In the genomic region with DNA sequence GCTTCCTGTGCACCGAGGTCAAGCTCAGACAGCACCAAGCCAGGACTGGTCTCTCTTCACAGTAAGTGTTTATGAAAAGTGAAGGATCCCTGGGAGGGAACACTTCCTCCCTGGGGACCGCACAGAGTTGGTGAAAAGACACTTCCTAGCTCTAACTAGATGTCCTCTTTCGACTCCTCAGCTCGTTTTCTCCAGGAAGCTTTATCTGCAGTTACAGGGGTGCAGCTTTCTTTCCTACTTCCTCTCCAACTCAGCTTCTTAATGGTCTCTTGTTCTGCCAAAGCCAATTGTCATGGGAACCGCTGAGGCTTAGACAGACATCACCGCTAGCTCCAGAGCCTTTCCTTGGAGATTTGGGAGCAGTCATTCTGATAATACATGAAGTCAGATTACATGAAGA, we compare ENCODE assay signal across 15 mouse cellular contexts. TPM values are rescaled to one million over a fixed set of nuclear protein-coding genes. Genes with fewer than 3 reads are reported as not detected.
DNase-seq lines count a peak whose midpoint lies in the region; ATAC-seq lines count a peak whose summit lies in the region.
"Had no signal": no experiment of that assay in that cellular context is flagged by ENCODE, and none has a peak within 500 bp of the region (broad histone marks: within the 10 kb centered on the region; RNA-seq: fewer than 3 reads in every experiment).

No protein-coding gene starts in this region.

- no peak for DNase-seq in frontal cortex, postnatal 25 days (ENCODE audit: low spot score in 2 of 2)
- peak; percentile 39 for DNase-seq in skeletal muscle tissue, adult 2 months (ENCODE audit: low read depth, low spot score)
- DNase-seq in forebrain, embryonic 14.5 days (ENCODE audit: low spot score) = no peak
- DNase-seq in ovary, postnatal 10 days (ENCODE audit: low spot score) = no peak
- DNase-seq: cerebellum, adult 8-10 months; kidney, adult 9 months; liver, postnatal 0 days; thymus, postnatal 14 days had no signal

- no peaks in the 10 kb centered on the region for H3K9me3 ChIP-seq in megakaryocyte, embryonic 14.5 days
- no peaks in the 10 kb centered on the region for H3K9me3 ChIP-seq in heart, embryonic 15.5 days (replicated peaks)
- H3K9me3 ChIP-seq in forebrain, embryonic 14.5 days (replicated peaks; ENCODE audit: control insufficient read depth, low read length) = no peaks in the 10 kb centered on the region
- H3K9me3 ChIP-seq: forebrain, embryonic 12.5 days; limb, embryonic 15.5 days had no signal

- no peak overlapping the region for H3K9ac ChIP-seq in heart, embryonic 15.5 days
- no peak overlapping the region for H3K9ac ChIP-seq in forebrain, embryonic 14.5 days (ENCODE audit: low read length)
- H3K9ac ChIP-seq: forebrain, embryonic 12.5 days; limb, embryonic 15.5 days; liver, postnatal 0 days had no signal

- peaks cover 44% of the 10 kb centered on the region for H3K4me1 ChIP-seq in megakaryocyte, embryonic 14.5 days
- peaks cover 7% of the 10 kb centered on the region; the same call in 1 of the 2 replicates for H3K4me1 ChIP-seq in heart, embryonic 15.5 days (replicated peaks)
- H3K4me1 ChIP-seq in forebrain, embryonic 14.5 days (ENCODE audit: control insufficient read depth, insufficient read depth, low read length) = no peaks in the 10 kb centered on the region
- H3K4me1 ChIP-seq: forebrain, embryonic 12.5 days; limb, embryonic 15.5 days had no signal

- whole genome bisulfite sequencing in heart, embryonic 15.5 days = 38% methylated on average over 6 of the region's 6 CpGs
- 69% methylated on average over 6 of the region's 6 CpGs for WGBS in forebrain, embryonic 14.5 days

- peak overlapping the region; percentile 1 for H3K4me3 ChIP-seq in megakaryocyte, embryonic 14.5 days (replicated peaks)
- H3K4me3 ChIP-seq in heart, embryonic 15.5 days = no peak overlapping the region
- H3K4me3 ChIP-seq in forebrain, embryonic 14.5 days (ENCODE audit: low read depth, low read length) = no peak overlapping the region
- H3K4me3 ChIP-seq: forebrain, embryonic 12.5 days; limb, embryonic 15.5 days; myocyte had no signal

- no peaks in the 10 kb centered on the region for H3K36me3 ChIP-seq in megakaryocyte, embryonic 14.5 days (replicated peaks; ENCODE audit: low read length)
- no peaks in the 10 kb centered on the region for H3K36me3 ChIP-seq in heart, embryonic 15.5 days
- no peaks in the 10 kb centered on the region for H3K36me3 ChIP-seq in forebrain, embryonic 14.5 days (ENCODE audit: control insufficient read depth, insufficient read depth, low read length)
- H3K36me3 ChIP-seq: forebrain, embryonic 12.5 days; limb, embryonic 15.5 days had no signal

- H3K27ac ChIP-seq in heart, embryonic 15.5 days = no peak overlapping the region
- no peak overlapping the region for H3K27ac ChIP-seq in forebrain, embryonic 14.5 days (ENCODE audit: low read depth, low read length)
- H3K27ac ChIP-seq: forebrain, embryonic 12.5 days; limb, embryonic 15.5 days had no signal

- H3K4me2 ChIP-seq in heart, embryonic 15.5 days = no peak overlapping the region
- no peak overlapping the region for H3K4me2 ChIP-seq in forebrain, embryonic 14.5 days (ENCODE audit: low read length)
- H3K4me2 ChIP-seq: forebrain, embryonic 12.5 days; limb, embryonic 15.5 days had no signal

- peaks cover 23% of the 10 kb centered on the region for H3K27me3 ChIP-seq in megakaryocyte, embryonic 14.5 days (replicated peaks)
- H3K27me3 ChIP-seq in heart, embryonic 15.5 days = 0 out of 2 replicates have a peak, but pooled peaks cover 6% of the 10 kb centered on the region
- H3K27me3 ChIP-seq in forebrain, embryonic 14.5 days (replicated peaks; ENCODE audit: control insufficient read depth, insufficient read depth, low read length) = no peaks in the 10 kb centered on the region
- H3K27me3 ChIP-seq: limb, embryonic 15.5 days had no signal

- ATAC-seq in frontal cortex, adult (ENCODE audit: low TSS enrichment) = 0 out of 2 replicates have a peak, but pooled peaks have one; percentile 38
- no peak for ATAC-seq in megakaryocyte, adult 5-6 weeks (ENCODE audit: poor library complexity, severe bottlenecking)
- ATAC-seq in heart, embryonic 15.5 days (replicated peaks; ENCODE audit: insufficient number of reproducible peaks, insufficient read depth, low FRiP score, low read depth) = peak; percentile 50; the same call in 1 of the 2 replicates
- ATAC-seq in forebrain, embryonic 14.5 days = no peak
- ATAC-seq: liver, postnatal 0 days had no signal

RNA-seq across cellular contexts. Expression of gene Rbm15, which starts 53.0 kb away (rescaled TPM):
- 0.38 and 1.3 TPM in 2 replicates for polyA plus RNA-seq in megakaryocyte, embryonic 14.5 days (2012; ENCODE audit: insufficient read depth, low replicate concordance)
- 38.8 and 40.8 TPM in 2 replicates for total RNA-seq in megakaryocyte, adult 5-6 weeks (2015)
- 28.6 and 31.3 TPM in 2 replicates for total RNA-seq in megakaryocyte, adult 5-6 weeks (2017)
- polyA plus RNA-seq in heart, embryonic 15.5 days (2015; fragmentation: Nextera tagmentation; extraction: Ambion mirVana) = 10.6 and 10.9 TPM in 2 replicates
- polyA plus RNA-seq in forebrain, embryonic 14.5 days (2014; fragmentation: Nextera tagmentation; extraction: Ambion mirVana) = 9.1 and 10.2 TPM in 2 replicates

Comparison
In these comparisons a context has a peak if more than half of its experiments do, and no peak if none do; other contexts are left out.
1. ATAC-seq: peak in frontal cortex, adult (single experiment) and heart, embryonic 15.5 days (single experiment); none in megakaryocyte, adult 5-6 weeks (single experiment) and forebrain, embryonic 14.5 days (single experiment).